Mouse (Mus musculus) adrenal gland, adult (tissue): ENCODE results near the gene Gm4858.
"Not testable (repeated sequence)": the region's sequence is repeated elsewhere in the genome, so short reads cannot be mapped to it uniquely, and the experiment has no call there.

Experiments used
- DNase-seq, 2 experiments: peaks; one replicate each; pipeline ENCODE4 v3.0.0; 2022 to 2023; ENCODE audit warnings: low spot score in 1 of 2; ENCODE audit not compliant: inconsistent age in 2 of 2

The Gm4858 gene

GRCm38 (mm10) chr3:93068523-93068922 is at the start of gene Gm4858:
Gene Gm4858 (plus strand): TSS chr3:93068823.
- DNase-seq, result not testable (repeated sequence)

- no peak for DNase-seq
Observed at GRCm38 (mm10) chr3:93018960-93019359, 49.7 kb upstream of the Gm4858 start, which contains the start of gene Lce1m. Gene Lce1m (minus strand): TSS chr3:93019060.

GRCm38 (mm10) chr3:93021171-93021570 is 47.5 kb upstream of the Gm4858 start:
- no peak for DNase-seq

GRCm38 (mm10) chr3:93023411-93024184 is 45.0 kb upstream of the Gm4858 start:
- no peak for DNase-seq

GRCm38 (mm10) chr3:93025486-93025885 is 43.1 kb upstream of the Gm4858 start:
- peak in 1 of 2 experiments; percentile 37 for DNase-seq

GRCm38 (mm10) chr3:93031450-93031849 is 37.2 kb upstream of the Gm4858 start:
- DNase-seq, result peak in 1 of 2 experiments; percentile 49

GRCm38 (mm10) chr3:93050182-93050581 is 18.4 kb upstream of the Gm4858 start:
- no peak for DNase-seq

GRCm38 (mm10) chr3:93052826-93053474 is 15.7 kb upstream of the Gm4858 start:
- DNase-seq, result peak in 1 of 2 experiments; percentile 28

- no peak for DNase-seq
Observed at GRCm38 (mm10) chr3:93086631-93087030, 18.0 kb downstream of the Gm4858 start.

GRCm38 (mm10) chr3:93093581-93093980 is 25.0 kb downstream of the Gm4858 start:
- DNase-seq, result peak in 1 of 2 experiments; percentile 24

- DNase-seq, result no peak
Observed at GRCm38 (mm10) chr3:93096447-93096846, 27.8 kb downstream of the Gm4858 start.

- DNase-seq, result peak in 1 of 2 experiments; percentile 42
Observed at GRCm38 (mm10) chr3:93111668-93112067, 43.0 kb downstream of the Gm4858 start.

GRCm38 (mm10) chr3:93114481-93114880 is 45.9 kb downstream of the Gm4858 start:
- DNase-seq, result peak in 1 of 2 experiments; percentile 59

GRCm38 (mm10) chr3:93119101-93119500 is 50.5 kb downstream of the Gm4858 start:
- no peak for DNase-seq
